Mouse (Mus musculus): ENCODE data around the gene Erp29.

Erp29 gene

DNA sequence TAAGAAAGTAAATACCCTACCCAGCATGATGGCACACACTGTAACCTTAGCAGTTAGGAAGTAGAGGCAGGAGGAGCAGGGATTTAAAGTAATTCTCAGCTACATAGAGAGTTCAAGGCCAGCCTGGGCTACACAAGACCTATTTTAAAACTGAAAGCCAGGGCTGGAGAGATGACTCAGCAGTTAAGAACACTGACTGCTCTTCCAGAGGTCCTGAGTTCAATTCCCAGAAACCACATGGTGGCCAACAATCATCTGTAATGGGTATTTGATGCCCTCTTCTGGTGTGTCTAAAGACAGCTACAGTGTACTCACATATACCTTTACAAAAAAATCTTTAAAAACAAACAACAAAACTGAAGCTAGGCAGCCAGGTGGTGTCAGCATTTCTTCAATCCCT, 62.6 kb downstream of the Erp29 start:
- no peak for DNase-seq (ENCODE audit: low spot score in 2 of 2)

DNA sequence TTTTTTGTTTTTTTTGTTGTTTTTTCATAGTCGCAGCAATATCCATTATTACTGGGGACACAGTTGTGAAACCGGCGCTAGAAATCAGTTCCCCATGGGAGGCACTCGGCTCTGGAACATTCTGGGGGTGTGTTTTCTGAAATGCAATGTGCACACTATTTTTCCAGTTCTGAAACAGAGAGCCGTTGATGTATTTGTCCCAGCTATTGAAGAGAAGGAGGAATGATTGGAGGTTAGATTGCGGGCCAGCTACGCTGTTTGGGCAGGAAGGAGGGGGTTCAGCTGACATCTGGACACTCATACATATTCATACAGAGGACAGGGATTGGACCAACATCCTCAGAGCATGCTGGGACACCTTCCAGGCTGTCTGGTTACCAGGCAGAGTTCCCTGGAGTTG, 63.2 kb downstream of the Erp29 start:
- DNase-seq (ENCODE audit: low spot score in 2 of 2): no peak

DNA sequence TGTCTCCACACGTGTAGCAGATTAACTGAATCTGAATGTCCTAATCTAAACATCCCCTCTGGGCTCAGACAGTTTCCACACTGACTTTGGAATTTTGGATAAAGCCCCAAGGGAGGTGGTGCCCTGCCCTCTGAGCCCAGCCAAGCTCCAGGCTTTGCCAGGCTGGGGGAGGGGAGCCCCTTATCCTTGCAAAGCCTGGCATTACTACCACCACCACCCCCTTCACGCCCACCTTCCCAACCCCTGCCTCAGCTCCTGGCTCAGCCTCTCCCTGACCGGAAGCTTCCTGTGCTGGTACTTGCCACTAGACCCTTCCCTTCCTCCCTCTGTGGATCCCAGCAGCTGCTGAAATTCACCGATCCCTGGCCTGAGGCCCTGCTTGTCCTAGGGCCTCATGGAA, 65.2 kb downstream of the Erp29 start:
- no peak for DNase-seq (ENCODE audit: low spot score in 2 of 2)

DNA sequence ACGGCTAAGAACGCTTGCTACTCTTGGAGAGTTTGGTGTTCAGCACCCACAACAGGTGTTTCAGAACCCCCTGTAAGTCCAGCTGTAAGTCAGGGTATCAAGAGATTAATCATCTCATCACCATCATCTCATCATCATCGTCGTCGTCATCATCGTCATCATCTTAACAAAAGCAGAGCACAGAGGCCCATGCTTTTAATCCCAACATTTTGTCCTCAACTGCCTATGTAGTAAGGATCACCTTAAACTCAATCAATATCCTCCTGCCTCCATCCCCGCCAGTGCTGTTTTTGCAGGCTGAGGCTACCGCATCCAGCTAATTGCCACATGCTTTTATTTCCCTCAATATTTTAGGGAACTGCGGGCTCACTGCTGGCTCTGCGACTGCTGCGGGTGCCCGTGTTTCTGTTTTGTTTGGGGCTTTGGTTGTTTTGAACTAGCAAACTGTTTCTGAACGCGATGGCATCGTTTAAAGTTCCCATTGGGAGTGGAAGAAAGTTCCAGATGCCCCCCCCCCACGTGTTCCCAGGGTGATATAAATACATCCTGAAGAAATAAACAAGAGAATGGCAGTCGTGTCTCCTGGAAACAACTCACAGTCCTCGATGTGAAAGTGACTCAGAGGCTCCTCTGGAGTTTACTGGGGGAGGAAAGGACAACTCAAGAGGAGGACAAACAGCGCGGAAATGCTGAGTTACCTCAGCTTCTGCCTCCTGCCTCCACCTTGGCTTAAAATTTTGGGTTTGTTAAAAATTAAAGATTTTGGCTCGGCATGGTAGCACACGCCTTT, 66.0 kb downstream of the Erp29 start:
- no peak for DNase-seq (ENCODE audit: low spot score in 2 of 2)

DNA sequence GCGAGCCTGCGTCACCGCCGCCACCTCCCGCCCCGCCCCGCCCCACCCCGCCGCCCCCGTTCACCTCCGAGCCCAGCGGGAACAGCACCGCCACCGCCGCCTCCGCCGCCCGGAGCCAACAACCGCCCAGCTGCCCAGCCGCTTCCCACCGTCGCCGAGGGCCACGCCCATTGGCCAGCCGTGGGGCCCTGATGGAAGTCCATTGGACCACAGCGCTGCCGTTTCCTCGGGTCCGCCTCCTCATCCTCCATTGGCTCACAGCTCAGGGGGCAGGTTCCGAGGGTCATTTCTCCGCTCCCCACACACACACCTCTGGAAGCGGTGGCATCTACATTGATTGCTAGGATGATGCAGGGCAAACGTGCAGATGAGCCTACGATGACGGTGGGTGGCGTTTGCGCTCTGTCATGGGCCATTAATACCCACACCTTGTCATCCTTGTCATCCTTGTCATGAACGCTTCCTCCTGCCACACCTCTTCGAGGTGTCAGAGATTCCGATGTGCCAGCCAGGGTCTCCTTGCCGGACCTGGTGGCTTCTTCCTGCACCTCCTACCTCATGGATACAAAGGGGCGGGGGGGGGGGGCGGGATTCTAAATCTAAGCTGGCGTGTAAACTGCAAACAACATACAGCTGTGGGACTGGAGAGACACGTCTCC, 66.7 kb downstream of the Erp29 start, which contains the start of gene Trafd1:
Trafd1 (minus strand) TSS at position 172 of the 659 bp plus-strand sequence.
- DNase-seq (ENCODE audit: low spot score in 2 of 2): peak; percentile 92 to 93

DNA sequence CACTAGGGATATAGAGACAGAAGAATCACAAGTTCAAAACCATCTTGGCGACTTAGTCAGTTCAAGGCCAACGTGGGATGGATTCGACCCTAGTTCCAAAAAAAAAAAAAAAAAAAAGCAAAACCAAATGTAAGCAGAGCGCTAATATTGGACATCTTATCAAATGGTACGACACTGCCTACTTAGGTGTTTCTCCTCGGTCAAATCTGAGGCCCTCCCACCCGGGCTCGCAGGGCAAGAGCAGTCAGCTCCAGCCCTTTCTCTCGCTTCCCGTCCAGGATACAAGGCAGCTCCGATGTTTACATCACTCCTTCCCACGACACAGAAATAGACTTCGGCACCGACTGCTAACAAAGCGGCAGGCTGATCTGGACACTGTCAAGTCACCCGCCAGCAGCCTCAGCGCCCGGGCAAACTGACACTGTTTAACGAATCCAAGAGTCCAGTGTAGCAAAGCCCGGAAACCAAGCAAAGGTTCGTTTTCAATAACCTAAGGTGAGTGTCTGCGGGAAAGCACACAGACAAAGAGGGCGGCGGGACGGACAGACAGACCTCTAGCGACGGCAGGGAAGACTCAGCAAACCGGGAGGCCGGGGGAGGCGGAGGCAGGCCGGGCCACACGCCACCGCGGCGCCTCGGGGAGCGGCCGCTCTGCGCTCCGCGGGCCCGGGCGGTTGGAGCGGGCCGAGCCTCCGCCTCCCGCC, 67.4 kb downstream of the Erp29 start:
- DNase-seq (ENCODE audit: low spot score in 2 of 2): no peak

DNA sequence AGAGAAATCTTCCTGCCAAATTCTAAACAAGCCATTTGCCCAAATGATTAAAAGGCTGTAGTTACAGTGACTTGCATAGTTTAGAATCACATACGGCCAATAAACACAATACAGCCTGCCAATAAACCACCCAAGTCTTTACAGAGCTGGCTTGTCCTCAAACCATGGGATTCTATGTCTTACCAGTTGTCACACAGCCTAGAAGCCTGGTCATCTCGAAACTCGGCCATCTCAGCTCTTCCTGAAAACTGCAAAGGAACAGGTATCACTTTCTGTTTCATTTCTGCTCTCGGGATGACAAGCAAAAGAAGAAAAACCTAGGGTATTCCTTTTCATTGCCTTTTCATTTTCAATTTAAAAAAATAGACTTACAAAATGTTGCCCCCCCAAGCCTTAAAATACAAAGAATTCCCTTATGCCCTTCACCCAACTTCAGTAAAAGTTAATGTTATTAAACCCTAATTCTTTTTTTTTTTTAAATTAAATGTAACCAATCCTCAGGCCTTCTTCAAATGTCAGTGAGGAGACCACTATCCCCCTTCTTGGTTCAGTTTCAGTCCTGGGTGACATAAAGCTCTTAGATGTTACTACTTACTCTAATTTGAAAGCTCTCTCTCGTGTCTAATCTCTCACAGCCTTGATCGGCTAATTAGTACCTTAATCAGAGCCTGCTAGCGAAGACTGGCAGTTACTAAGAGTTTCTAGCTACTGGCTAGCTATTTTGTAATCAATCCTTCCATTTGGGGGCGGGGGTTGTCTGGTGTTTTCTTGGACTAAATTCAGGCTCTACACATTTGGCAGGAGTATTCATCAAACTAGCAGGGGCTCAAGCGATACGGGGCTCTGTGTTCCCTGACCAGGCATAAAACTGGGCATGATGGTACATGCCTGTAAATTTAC, 68.2 kb downstream of the Erp29 start:
- DNase-seq (ENCODE audit: low spot score in 2 of 2): peak; percentile 30 to 50

DNA sequence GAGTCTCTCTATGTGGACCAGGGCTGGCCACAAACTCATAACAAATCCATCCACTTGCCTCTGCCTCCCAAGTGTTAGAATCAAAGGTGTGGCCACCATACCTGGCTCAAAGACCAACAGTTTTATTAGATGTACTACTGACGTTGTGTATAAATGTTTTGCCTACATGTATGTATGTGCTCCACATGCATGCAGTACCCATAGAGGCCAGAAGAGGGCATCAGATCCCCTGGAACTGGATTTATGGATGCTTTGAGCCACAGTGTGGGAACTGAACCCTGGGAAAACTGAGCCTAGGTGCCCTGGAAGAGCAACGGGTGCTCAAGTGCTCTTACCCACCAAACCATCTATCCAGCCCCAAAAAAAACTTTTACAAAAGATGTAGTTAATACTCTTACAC, 71.6 kb downstream of the Erp29 start:
- no peak for DNase-seq (ENCODE audit: low spot score in 2 of 2)

DNA sequence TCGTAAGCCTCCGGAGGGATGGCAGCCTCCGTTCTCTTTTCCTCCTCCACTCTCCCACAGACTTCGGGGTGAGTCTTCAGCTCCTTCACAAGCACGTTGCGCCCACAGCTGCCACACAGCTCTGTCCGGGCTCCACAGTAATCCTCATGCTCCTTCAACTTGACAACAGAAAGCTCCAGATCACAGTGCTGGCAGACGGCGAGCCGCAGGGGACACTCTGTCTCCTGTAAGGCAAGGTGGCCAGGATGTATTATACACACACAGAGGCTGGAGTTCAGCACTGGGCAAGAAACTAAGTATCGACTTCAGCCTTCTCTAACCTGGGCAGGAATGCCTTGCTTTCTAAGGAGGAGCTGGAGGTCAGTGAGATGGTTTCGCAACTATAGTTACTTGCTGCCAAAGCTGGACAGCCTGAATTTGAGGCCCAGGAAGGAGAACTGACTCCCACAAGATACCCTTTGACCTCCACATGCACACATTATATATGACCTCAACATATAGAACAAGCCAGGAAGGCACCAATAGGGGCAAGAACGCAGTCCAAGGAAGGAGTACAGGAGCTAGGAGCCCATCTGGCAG, 73.5 kb downstream of the Erp29 start:
- no peak for DNase-seq (ENCODE audit: low spot score in 2 of 2)

Data from spleen, postnatal 36 days (tissue).